Mouse (Mus musculus): ENCODE data around the gene Runx1. TPM values are rescaled to one million over a fixed set of nuclear protein-coding genes. Genes with fewer than 3 reads are reported as not detected.

Runx1 gene
- polyA plus RNA-seq, 1 experiment: 2.4 TPM

- Histone ChIP-seq H3K27ac (ENCODE audit: insufficient read depth, low read length) (no peak overlapping the region), H3K9me3 (replicated peaks; ENCODE audit: control insufficient read depth, insufficient read depth, low read length, poor library complexity, severe bottlenecking) (no peaks in the 10 kb centered on the region), H3K4me3 (ENCODE audit: low read depth, low read length) (no peak overlapping the region), H3K27me3 (ENCODE audit: control insufficient read depth, insufficient read depth, low read length, poor library complexity, severe bottlenecking) (no peaks in the 10 kb centered on the region), H3K36me3 (ENCODE audit: control insufficient read depth, insufficient read depth, low read length, poor library complexity, severe bottlenecking) (no peaks in the 10 kb centered on the region), H3K4me1 (ENCODE audit: control insufficient read depth, insufficient read depth, low read length) (no peaks in the 10 kb centered on the region), H3K9ac (ENCODE audit: low read depth, poor library complexity, severe bottlenecking) (no peak overlapping the region)
- no peak for TF ChIP-seq CTCF (IDR thresholded peaks at IDR 0.05; ENCODE audit: low read depth, low read length)
- TF ChIP-seq POLR2A (IDR thresholded peaks at IDR 0.05; ENCODE audit: insufficient read depth, low read length): no peak
- no peak for TF ChIP-seq EP300 (IDR thresholded peaks at IDR 0.05; ENCODE audit: insufficient read depth, low read depth, low read length)
These were observed 194.3 kb downstream of the Runx1 start for GRCm38 (mm10) chr16:92631637-92632036.

DNA sequence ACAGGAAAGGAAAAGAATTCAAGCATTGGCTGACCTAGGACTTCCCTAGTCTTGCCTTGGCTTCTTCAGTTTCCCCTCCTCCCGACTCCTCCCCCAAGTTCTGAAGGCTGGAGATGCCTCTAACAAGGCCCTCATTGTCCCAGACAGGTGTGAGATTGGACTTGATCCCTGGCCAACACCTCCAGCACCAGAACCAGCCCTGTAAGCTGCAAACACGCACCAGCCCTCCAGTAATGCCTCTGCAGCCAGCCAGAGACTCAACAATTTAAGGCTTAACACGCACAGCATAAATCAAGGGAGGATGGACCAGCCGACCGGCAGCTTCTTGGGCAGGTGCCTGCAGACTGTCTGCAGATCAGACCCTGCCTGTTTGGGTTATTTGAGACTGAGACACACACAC lies 195.0 kb downstream of the Runx1 start:
- H3K4me1 ChIP-seq (ENCODE audit: control insufficient read depth, insufficient read depth, low read length): no peaks in the 10 kb centered on the region

GRCm38 (mm10) chr16:92629829-92630228 lies 196.1 kb downstream of the Runx1 start:
- Histone ChIP-seq H3K9ac (ENCODE audit: low read depth, poor library complexity, severe bottlenecking) (no peak overlapping the region), H3K36me3 (ENCODE audit: control insufficient read depth, insufficient read depth, low read length, poor library complexity, severe bottlenecking) (no peaks in the 10 kb centered on the region), H3K4me3 (ENCODE audit: low read depth, low read length) (no peak overlapping the region), H3K9me3 (replicated peaks; ENCODE audit: control insufficient read depth, insufficient read depth, low read length, poor library complexity, severe bottlenecking) (no peaks in the 10 kb centered on the region), H3K27ac (ENCODE audit: insufficient read depth, low read length) (no peak overlapping the region), H3K27me3 (ENCODE audit: control insufficient read depth, insufficient read depth, low read length, poor library complexity, severe bottlenecking) (no peaks in the 10 kb centered on the region), H3K4me1 (ENCODE audit: control insufficient read depth, insufficient read depth, low read length) (no peaks in the 10 kb centered on the region)
- TF ChIP-seq POLR2A (IDR thresholded peaks at IDR 0.05; ENCODE audit: insufficient read depth, low read length) (no peak), CTCF (IDR thresholded peaks at IDR 0.05; ENCODE audit: low read depth, low read length) (no peak), EP300 (IDR thresholded peaks at IDR 0.05; ENCODE audit: insufficient read depth, low read depth, low read length) (no peak)

More for the DNA sequence above, 195.0 kb downstream of the Runx1 start:
- H3K27ac ChIP-seq (ENCODE audit: insufficient read depth, low read length): no peak overlapping the region
- no peak overlapping the region for H3K9ac ChIP-seq (ENCODE audit: low read depth, poor library complexity, severe bottlenecking)
- no peaks in the 10 kb centered on the region for H3K27me3 ChIP-seq (ENCODE audit: control insufficient read depth, insufficient read depth, low read length, poor library complexity, severe bottlenecking)
- H3K36me3 ChIP-seq (ENCODE audit: control insufficient read depth, insufficient read depth, low read length, poor library complexity, severe bottlenecking): no peaks in the 10 kb centered on the region
- no peak overlapping the region for H3K4me3 ChIP-seq (ENCODE audit: low read depth, low read length)
- TF ChIP-seq EP300 (IDR thresholded peaks at IDR 0.05; ENCODE audit: insufficient read depth, low read depth, low read length): no peak
- H3K9me3 ChIP-seq (replicated peaks; ENCODE audit: control insufficient read depth, insufficient read depth, low read length, poor library complexity, severe bottlenecking): no peaks in the 10 kb centered on the region

- Histone ChIP-seq H3K27ac (ENCODE audit: insufficient read depth, low read length) (no peak overlapping the region), H3K9me3 (replicated peaks; ENCODE audit: control insufficient read depth, insufficient read depth, low read length, poor library complexity, severe bottlenecking) (no peaks in the 10 kb centered on the region), H3K27me3 (ENCODE audit: control insufficient read depth, insufficient read depth, low read length, poor library complexity, severe bottlenecking) (no peaks in the 10 kb centered on the region), H3K4me1 (ENCODE audit: control insufficient read depth, insufficient read depth, low read length) (no peaks in the 10 kb centered on the region), H3K4me3 (ENCODE audit: low read depth, low read length) (no peak overlapping the region), H3K36me3 (ENCODE audit: control insufficient read depth, insufficient read depth, low read length, poor library complexity, severe bottlenecking) (no peaks in the 10 kb centered on the region), H3K9ac (ENCODE audit: low read depth, poor library complexity, severe bottlenecking) (no peak overlapping the region)
- TF ChIP-seq EP300 (IDR thresholded peaks at IDR 0.05; ENCODE audit: insufficient read depth, low read depth, low read length) (no peak), CTCF (IDR thresholded peaks at IDR 0.05; ENCODE audit: low read depth, low read length) (no peak), POLR2A (IDR thresholded peaks at IDR 0.05; ENCODE audit: insufficient read depth, low read length) (no peak)
These were observed 198.7 kb downstream of the Runx1 start for GRCm38 (mm10) chr16:92627262-92627661.

- H3K27me3 ChIP-seq (ENCODE audit: control insufficient read depth, insufficient read depth, low read length, poor library complexity, severe bottlenecking): no peaks in the 10 kb centered on the region
- TF ChIP-seq EP300 (IDR thresholded peaks at IDR 0.05; ENCODE audit: insufficient read depth, low read depth, low read length): no peak
- TF ChIP-seq CTCF (IDR thresholded peaks at IDR 0.05; ENCODE audit: low read depth, low read length): no peak
- no peak for TF ChIP-seq POLR2A (IDR thresholded peaks at IDR 0.05; ENCODE audit: insufficient read depth, low read length)
- H3K27ac ChIP-seq (ENCODE audit: insufficient read depth, low read length): no peak overlapping the region
- no peaks in the 10 kb centered on the region for H3K4me1 ChIP-seq (ENCODE audit: control insufficient read depth, insufficient read depth, low read length)
- H3K9ac ChIP-seq (ENCODE audit: low read depth, poor library complexity, severe bottlenecking): no peak overlapping the region
- H3K36me3 ChIP-seq (ENCODE audit: control insufficient read depth, insufficient read depth, low read length, poor library complexity, severe bottlenecking): no peaks in the 10 kb centered on the region
- no peaks in the 10 kb centered on the region for H3K9me3 ChIP-seq (replicated peaks; ENCODE audit: control insufficient read depth, insufficient read depth, low read length, poor library complexity, severe bottlenecking)
- H3K4me3 ChIP-seq (ENCODE audit: low read depth, low read length): no peak overlapping the region
These were observed 202.0 kb downstream of the Runx1 start for GRCm38 (mm10) chr16:92623953-92624352.

- H3K4me1 ChIP-seq (ENCODE audit: control insufficient read depth, insufficient read depth, low read length): no peaks in the 10 kb centered on the region
- H3K9ac ChIP-seq (ENCODE audit: low read depth, poor library complexity, severe bottlenecking): no peak overlapping the region
- H3K9me3 ChIP-seq (replicated peaks; ENCODE audit: control insufficient read depth, insufficient read depth, low read length, poor library complexity, severe bottlenecking): no peaks in the 10 kb centered on the region; the same call in 1 of the 2 replicates
- H3K27me3 ChIP-seq (ENCODE audit: control insufficient read depth, insufficient read depth, low read length, poor library complexity, severe bottlenecking): no peaks in the 10 kb centered on the region
- no peak for TF ChIP-seq POLR2A (IDR thresholded peaks at IDR 0.05; ENCODE audit: insufficient read depth, low read length)
- TF ChIP-seq EP300 (IDR thresholded peaks at IDR 0.05; ENCODE audit: insufficient read depth, low read depth, low read length): no peak
- no peak for TF ChIP-seq CTCF (IDR thresholded peaks at IDR 0.05; ENCODE audit: low read depth, low read length)
- H3K27ac ChIP-seq (ENCODE audit: insufficient read depth, low read length): no peak overlapping the region
- H3K36me3 ChIP-seq (ENCODE audit: control insufficient read depth, insufficient read depth, low read length, poor library complexity, severe bottlenecking): no peaks in the 10 kb centered on the region
- no peak overlapping the region for H3K4me3 ChIP-seq (ENCODE audit: low read depth, low read length)
These were observed 204.1 kb downstream of the Runx1 start for GRCm38 (mm10) chr16:92621859-92622258.
